Mouse (Mus musculus) lung, adult 2 months (tissue): ENCODE data around the gene Rsph4a. TPM values are rescaled to one million over a fixed set of nuclear protein-coding genes. Genes with fewer than 3 reads are reported as not detected.
"Not testable (repeated sequence)": the region's sequence is repeated elsewhere in the genome, so short reads cannot be mapped to it uniquely, and the experiment has no call there.

Source experiments
- DNase-seq: peaks from one replicate; pipeline ENCODE4 v3.0.0; 2022
- H3K4me1 ChIP-seq: fragments of 200-500 bp; 2 replicates; pipeline ENCODE4 v1.6.1; 2011; ENCODE audit warnings: low read length; ENCODE audit not compliant: control insufficient read depth, insufficient read depth
- H3K4me3 ChIP-seq: fragments of 200-500 bp; replicated peaks from 2 replicates; pipeline ENCODE3; 2011; ENCODE audit warnings: low read depth, mild to moderate bottlenecking, control low read depth, low read length; ENCODE audit errors: extremely low read depth
- CTCF ChIP-seq: fragments of 200-500 bp; IDR thresholded peaks from 2 replicates; pipeline ENCODE4 v1.5.1; 2011; ENCODE audit warnings: mild to moderate bottlenecking, low read length, control low read depth; ENCODE audit not compliant: insufficient read depth
- POLR2A ChIP-seq: fragments of 200-500 bp; IDR thresholded peaks from 2 replicates; pipeline ENCODE4 v1.6.1; 2011; ENCODE audit warnings: low read depth, mild to moderate bottlenecking, control low read depth, low read length, borderline replicate concordance; ENCODE audit errors: extremely low read depth
- WGBS: fragments of 180-500 bp; shearing (Covaris S2); methylation state at CpG from one replicate; pipeline ENCODE4 v1.1.7; 2018; 5-methylcytosine and 5-hydroxymethylcytosine counted together
- polyA plus RNA-seq: library from polyadenylated mRNA; depleted of rRNA; stranded (reverse); fragments of >200 nt; gene quantifications from 2 replicates; pipeline ENCODE4 v1.2.3, GENCODE M21; 2012; rRNA removed

Rsph4a gene
- polyA plus RNA-seq = 1.7 and 2.8 TPM in 2 replicates

DNA sequence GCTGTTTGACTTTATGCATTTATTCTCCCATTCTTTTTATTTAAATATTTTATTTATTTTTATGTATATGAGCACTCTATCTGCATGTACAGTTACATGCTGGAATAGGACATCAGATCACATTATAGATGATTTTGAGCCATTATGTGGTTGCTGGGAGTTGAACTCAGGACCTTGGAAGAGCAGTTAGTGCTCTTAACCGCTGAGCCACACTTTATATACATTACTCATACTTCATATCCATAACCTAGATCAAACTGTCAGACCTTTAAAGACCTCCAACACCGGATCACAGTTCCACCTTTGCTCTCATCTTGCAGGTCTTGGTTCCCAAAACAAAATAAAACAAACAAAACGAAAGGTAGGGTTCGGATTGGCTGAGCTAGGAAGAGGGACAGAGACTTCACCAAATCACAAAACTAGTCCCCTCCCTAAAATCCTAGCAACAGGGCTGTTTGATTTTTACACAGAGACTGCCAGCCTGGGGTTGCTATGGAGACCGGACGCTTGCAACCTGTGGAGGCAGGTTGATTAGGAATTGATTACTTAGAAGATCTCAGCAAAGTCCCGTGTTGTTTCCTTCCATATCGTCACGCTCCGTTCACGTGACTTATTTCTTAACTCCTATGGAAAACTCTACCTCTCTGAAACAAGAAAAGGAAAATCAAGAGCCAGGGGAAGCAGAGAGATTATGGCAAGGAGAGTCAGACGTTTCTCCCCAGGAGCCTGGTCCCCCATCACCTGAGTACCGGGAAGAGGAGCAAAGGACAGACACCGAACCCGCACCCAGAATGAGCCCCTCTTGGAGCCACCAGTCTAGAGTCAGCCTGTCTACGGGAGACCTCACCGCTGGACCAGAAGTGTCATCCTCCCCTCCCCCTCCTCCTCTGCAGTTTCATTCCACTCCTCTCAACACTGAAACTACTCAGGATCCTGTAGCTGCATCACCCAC lies at the start of gene Rsph4a:
Gene Rsph4a, plus strand, starts transcription at position 582 of the 952 bp plus-strand sequence.
- DNase-seq = peak; percentile 8
- 6% methylated on average over 17 of the region's 17 CpGs for WGBS
- no peak within 1 kb of the TSS for H3K4me3 ChIP-seq

DNA sequence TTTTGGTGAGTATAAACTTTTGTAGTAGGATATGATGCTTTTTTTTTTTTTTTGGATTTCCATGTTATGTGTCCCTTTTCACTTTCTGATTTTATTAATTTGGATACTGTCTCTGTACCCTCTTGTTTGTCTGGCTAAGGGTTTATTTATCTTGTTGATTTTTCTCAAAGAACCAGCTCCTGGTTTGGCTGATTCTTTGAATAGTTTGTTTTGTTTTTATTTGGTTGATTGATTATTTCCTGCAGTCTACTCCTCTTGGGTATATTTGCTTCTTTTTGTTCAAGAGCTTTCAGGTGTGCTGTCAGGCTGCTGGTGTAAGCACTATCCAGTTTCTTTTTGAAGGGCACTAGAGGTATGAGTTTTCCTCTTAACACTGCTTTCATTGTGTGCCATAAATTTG lies 47.5 kb upstream of the Rsph4a start, which contains the start of gene Sult3a1:
Gene Sult3a1, plus strand, starts transcription at position 301 of the 400 bp plus-strand sequence.
- no peak for TF ChIP-seq POLR2A
- no peak for TF ChIP-seq CTCF
- Histone ChIP-seq H3K4me1 (no peaks in the 10 kb centered on the region), H3K4me3 (no peak within 1 kb of the TSS)
- DNase-seq = no peak

More for the DNA sequence above, at the start of gene Rsph4a:
- no peak for TF ChIP-seq CTCF
- TF ChIP-seq POLR2A = no peak
- no peaks in the 10 kb centered on the region; the same call in 1 of the 2 replicates for H3K4me1 ChIP-seq

DNA sequence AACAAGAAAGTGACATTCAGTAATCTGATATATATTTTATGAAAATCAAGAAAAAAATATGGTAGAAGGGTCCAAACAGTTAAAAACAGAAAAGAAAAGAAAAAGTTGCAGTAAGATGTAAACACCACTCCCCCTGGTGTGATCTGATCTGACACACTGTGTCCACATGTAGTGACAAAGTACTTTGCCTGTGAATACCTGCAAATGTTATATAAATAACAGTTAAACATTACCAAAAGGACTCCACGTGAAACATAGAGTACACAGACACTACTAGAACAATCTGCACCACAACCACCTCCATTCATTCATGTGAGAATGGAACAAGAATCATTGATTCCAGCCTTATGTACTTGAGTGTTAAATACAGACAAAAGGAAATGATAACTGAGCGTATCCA lies 38.9 kb upstream of the Rsph4a start:
- Histone ChIP-seq H3K4me3 (no peak overlapping the region), H3K4me1 (no peaks in the 10 kb centered on the region)
- WGBS = 49% methylated on average over 2 of the region's 2 CpGs
- no peak for DNase-seq
- TF ChIP-seq CTCF (no peak), POLR2A (no peak)

DNA sequence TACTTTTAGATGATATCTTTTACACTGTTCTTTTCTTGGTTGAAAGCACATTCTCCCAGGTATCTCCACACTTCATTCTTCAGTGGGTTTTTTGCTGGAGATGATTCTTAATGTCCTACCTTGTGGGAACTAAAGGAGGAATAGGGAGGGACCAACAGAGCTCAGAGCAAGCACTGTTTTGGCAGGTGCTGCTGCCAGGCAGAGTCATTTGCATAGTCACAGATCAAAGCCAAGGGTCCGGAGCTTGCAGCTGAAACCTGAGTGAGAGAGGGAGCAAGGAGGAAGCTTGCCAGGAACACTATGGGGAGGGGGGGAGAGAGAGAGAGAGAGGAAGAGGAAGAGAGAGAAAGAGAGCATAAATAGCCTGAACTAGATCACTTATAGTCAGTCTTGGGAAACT lies 34.5 kb upstream of the Rsph4a start:
- H3K4me1 ChIP-seq = no peaks in the 10 kb centered on the region
- no peak overlapping the region for H3K4me3 ChIP-seq
- TF ChIP-seq POLR2A (no peak), CTCF (no peak)
- DNase-seq = no peak
- 14% methylated on average over 1 of the region's 1 CpGs for WGBS

DNA sequence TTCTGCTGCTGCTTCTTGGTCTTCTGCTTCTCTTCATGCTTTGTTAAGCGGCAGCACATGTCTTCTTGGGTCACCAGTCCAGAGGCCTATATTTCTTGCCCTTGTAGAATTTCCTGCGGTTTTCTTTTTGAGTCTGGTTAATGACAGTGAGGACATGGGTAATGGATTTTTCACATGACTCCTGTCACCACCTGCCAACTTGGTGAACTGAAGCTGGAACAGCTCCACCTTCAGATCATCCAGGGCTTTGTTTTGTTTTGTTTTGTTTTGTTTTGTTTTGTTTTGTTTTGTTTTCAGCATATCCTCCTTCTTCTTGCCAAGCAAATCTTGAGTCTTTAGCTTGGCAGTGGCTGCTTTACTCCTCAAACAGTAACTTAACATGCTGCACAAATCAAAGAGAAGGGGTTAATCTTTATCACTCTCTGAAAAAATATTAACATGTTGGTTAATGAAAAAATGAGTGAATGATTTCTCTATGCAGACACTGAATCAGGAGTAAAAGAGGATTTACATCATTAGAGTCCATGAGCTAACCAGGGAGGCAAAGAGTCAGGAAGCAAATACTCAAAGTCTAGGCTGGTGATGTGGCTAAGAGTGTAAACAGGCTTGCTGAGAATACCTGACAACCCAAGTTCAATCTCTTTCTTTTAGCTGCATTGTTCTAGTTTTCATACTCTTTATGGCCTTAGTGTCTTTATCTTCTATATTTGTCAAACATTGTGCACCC lies 32.1 kb upstream of the Rsph4a start:
- Histone ChIP-seq H3K4me3 (no peak overlapping the region), H3K4me1 (no peaks in the 10 kb centered on the region)
- TF ChIP-seq POLR2A = no peak
- TF ChIP-seq CTCF = no peak
- WGBS = 86% methylated on average over 2 of the region's 2 CpGs
- DNase-seq = no peak

DNA sequence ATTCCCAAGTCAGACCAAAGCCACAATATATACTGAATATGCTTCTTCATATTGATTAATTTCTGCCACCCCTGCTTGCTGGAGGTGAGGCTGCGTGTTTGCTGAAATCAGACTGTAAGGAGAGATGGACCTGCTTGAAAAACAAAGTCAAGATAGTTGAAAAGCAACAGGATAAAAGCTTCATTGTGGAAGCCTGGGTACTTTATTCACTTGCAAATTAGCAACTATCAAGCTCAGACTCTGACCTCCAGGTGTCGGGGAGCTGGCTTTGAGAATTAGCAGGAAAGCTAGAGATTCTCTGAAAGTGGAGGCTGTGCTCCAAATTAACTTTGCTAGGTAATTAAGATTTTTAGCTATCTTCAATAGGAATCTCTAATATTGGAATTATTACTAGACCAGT lies 22.5 kb upstream of the Rsph4a start:
- H3K4me1 ChIP-seq = not testable (repeated sequence)

DNA sequence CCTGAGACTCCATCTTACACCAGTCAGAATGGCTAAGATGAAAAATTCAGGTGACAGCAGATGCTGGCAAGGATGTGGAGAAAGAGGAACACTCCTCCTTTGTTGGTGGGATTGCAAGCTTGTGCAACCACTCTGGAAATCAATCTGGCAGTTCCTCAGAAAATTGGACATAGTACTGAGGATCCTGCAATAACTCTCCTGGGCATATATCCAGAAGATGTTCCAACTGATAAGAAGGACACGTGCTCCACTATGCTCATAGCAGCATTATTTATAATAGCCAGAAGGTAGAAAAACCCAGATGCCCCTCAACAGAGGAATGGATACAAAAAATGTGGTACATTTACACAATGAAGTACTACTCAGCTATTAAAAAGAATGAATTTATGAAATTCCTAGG lies 3.4 kb upstream of the Rsph4a start:
- not testable (repeated sequence) for H3K4me1 ChIP-seq, H3K4me3 ChIP-seq, DNase-seq
- WGBS = 48% methylated on average over 1 of the region's 1 CpGs

More for the DNA sequence above, 22.5 kb upstream of the Rsph4a start:
- not testable (repeated sequence) for DNase-seq, H3K4me3 ChIP-seq
- 82% methylated on average over 2 of the region's 2 CpGs for whole genome bisulfite sequencing

DNA sequence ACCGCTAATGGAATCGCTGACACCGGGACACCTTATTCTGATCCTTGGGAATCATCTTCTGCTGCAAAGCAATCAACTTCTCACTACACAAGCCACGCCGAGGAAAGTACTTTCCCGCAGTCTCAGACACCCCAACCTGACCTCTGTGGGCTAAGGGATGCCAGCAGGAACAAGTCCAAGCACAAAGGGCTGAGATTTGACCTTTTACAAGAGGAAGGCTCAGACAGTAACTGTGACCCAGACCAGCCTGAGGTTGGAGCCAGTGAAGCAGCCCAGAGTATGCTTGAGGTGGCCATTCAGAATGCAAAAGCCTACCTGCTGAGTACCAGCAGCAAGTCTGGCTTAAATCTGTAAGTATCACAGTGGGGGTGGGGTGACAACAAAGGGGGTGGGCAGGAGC lies 578 bp downstream of the Rsph4a start:
- TF ChIP-seq POLR2A = no peak
- TF ChIP-seq CTCF = no peak
- WGBS = 8% methylated on average over 6 of the region's 6 CpGs
- no peak overlapping the region for H3K4me3 ChIP-seq
- no peaks in the 10 kb centered on the region; the same call in 1 of the 2 replicates for H3K4me1 ChIP-seq
- no peak for DNase-seq

DNA sequence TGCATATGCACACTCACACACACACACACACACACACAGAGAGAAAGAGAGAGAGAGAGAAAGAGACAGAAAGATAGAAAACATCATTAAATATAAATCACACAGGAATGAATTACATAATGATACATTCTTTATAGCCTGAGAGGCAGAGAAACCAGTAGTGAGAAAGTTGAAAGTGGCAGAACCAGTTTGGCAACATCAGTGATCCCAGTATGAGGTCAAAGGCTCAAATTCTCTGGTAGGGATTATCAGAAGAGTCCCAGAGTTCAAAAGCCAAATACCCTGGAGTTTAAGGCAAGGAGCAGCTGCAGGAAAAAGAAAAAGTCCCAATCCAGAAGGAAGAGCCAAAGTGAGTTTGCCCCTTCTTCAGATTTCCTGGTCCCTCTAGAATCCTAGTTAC lies 35.8 kb downstream of the Rsph4a start:
- Histone ChIP-seq H3K4me3 (no peak overlapping the region), H3K4me1 (no peaks in the 10 kb centered on the region)
- TF ChIP-seq POLR2A (no peak), CTCF (no peak)
- DNase-seq = no peak

DNA sequence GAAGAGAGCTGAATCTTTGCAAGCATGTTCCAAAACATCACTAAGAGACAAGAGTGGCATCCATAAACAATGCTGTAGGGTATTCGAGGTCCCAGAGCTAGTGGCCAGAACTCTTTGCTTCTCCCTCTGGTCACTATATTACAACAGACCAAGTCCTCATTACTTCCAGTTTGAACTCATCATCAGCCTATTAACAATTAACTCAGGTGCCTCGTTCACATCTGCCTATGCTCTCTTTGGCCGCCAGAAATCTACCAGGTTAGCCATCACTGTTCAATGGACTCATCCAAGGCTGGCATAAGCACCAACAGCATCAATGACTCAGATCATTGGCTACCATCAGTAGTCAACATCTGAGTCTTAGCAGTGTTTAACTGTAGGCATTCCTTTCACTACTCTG lies 40.5 kb downstream of the Rsph4a start:
- WGBS = 70% methylated on average over 3 of the region's 3 CpGs
- H3K4me3 ChIP-seq = no peak overlapping the region
- DNase-seq = no peak
- H3K4me1 ChIP-seq = peaks cover 3% of the 10 kb centered on the region
- no peak for TF ChIP-seq CTCF
